Comparison of ENCODE assay signal across 19 mouse cellular contexts in the genomic region with DNA sequence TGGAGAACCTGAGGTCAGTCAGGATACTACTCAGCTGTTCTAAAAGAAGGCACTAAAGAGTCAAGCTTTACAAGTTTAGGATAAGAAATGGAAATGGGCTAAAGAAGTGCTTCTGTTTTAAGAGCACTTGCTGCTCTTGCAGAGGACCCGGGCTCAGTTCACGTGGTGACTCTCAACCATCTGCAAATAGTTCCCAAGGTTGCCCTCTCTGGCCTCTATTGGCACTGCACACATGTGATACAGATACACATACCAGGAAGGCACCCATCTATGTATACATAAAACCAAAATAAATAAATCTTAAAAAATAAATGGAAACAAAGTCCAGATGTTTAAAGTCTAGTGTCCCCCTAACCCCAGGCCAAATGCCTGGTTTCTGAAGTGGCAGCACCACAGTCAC. TPM values are rescaled to one million over a fixed set of nuclear protein-coding genes. Genes with fewer than 3 reads are reported as not detected.
DNase-seq lines count a peak whose midpoint lies in the region; ATAC-seq lines count a peak whose summit lies in the region.
"Had no signal": no experiment of that assay in that cellular context is flagged by ENCODE, and none has a peak within 500 bp of the region (broad histone marks: within the 10 kb centered on the region; RNA-seq: fewer than 3 reads in every experiment).

No protein-coding gene starts in this region.

- DNase-seq in 3T3-L1 (ENCODE audit: low read depth, low spot score) (peak; percentile 22), ES-CJ7 (ENCODE audit: low read depth, low spot score) (peak; percentile 46), R1 (ENCODE audit: low read depth, low spot score) (peak; percentile 61)
- no peak for DNase-seq in spleen, postnatal 10 days (ENCODE audit: low spot score in 2 of 2)
- DNase-seq in heart, postnatal 36 days: no peak
- DNase-seq in testis, postnatal 10 days (ENCODE audit: low spot score): no peak
- DNase-seq: adrenal gland, adult 2 months; adrenal gland, postnatal 14 days; cerebellum, adult 11 months; cerebellum, adult 2 months; cerebellum, adult 9-11 months; cerebellum, postnatal 25 days; gastrocnemius, postnatal 25 days; heart, adult 18-20 months; heart, postnatal 10 days; heart, postnatal 4 days had no signal

- intact Hi-C loops in heart, postnatal 36 days (cut with DNase I): no loop called here

- ATAC-seq in megakaryocyte-erythroid progenitor cell, adult 5-6 weeks (replicated peaks; ENCODE audit: low FRiP score, low TSS enrichment, poor library complexity, severe bottlenecking): 0 out of 2 replicates have a peak, but pooled peaks have one; percentile 54
- ATAC-seq: CD4-positive, CD25-positive, alpha-beta regulatory T cell, adult 4 months; forebrain, embryonic 15.5 days had no signal

RNA-seq across cellular contexts. Expression of a gene that starts 3.5 kb away (rescaled TPM):
- total RNA-seq in megakaryocyte-erythroid progenitor cell, adult 5-6 weeks (2014; fragmentation: Nextera tagmentation): 16.9 and 27.6 TPM in 2 replicates
- total RNA-seq in megakaryocyte-erythroid progenitor cell, adult 5-6 weeks (2017): 11.5 and 12.3 TPM in 2 replicates
- 1 to 10 TPM; 1.6 to 1.7 TPM for total RNA-seq in heart, postnatal 36 days (2021)

RNA-seq across cellular contexts. Expression of a gene that starts 21.0 kb away (rescaled TPM):
- 16.6 and 38.2 TPM in 2 replicates for total RNA-seq in megakaryocyte-erythroid progenitor cell, adult 5-6 weeks (2014; fragmentation: Nextera tagmentation)
- total RNA-seq in megakaryocyte-erythroid progenitor cell, adult 5-6 weeks (2017): 20.7 and 22.1 TPM in 2 replicates
- 1 to 10 TPM; 9.1 to 9.5 TPM for total RNA-seq in heart, postnatal 36 days (2021)

RNA-seq across cellular contexts. Expression of a gene that starts 21.6 kb away (rescaled TPM):
- total RNA-seq in megakaryocyte-erythroid progenitor cell, adult 5-6 weeks (2014; fragmentation: Nextera tagmentation): 10.7 and 17.7 TPM in 2 replicates
- 29.5 and 31.9 TPM in 2 replicates for total RNA-seq in megakaryocyte-erythroid progenitor cell, adult 5-6 weeks (2017)
- 1 to 10 TPM; 5.4 to 5.5 TPM for total RNA-seq in heart, postnatal 36 days (2021)

RNA-seq across cellular contexts. Expression of a gene that starts 31.2 kb away (rescaled TPM):
- total RNA-seq in megakaryocyte-erythroid progenitor cell, adult 5-6 weeks (2014; fragmentation: Nextera tagmentation): 63.1 and 67.0 TPM in 2 replicates
- total RNA-seq in megakaryocyte-erythroid progenitor cell, adult 5-6 weeks (2017): 91.9 and 134 TPM in 2 replicates
- 10 to 100 TPM; 10.9 to 11.9 TPM for total RNA-seq in heart, postnatal 36 days (2021)

Comparison
In these comparisons a context has a peak if more than half of its experiments do, and no peak if none do; other contexts are left out.
1. DNase-seq: peak in 3T3-L1 (single experiment), ES-CJ7 (single experiment) and R1 (single experiment); none in spleen, postnatal 10 days (0 of 2), heart, postnatal 36 days (0 of 2) and testis, postnatal 10 days (single experiment).
2. RNA of a gene that starts 3.5 kb away (total RNA-seq): 11.5 to 27.6 TPM in megakaryocyte-erythroid progenitor cell, adult 5-6 weeks; 1.6 to 1.7 TPM in heart, postnatal 36 days; every median in the first group is over 4 times any median in the second.